Mouse (Mus musculus): ENCODE data around the gene Wdr77.
"Not testable (repeated sequence)": the region's sequence is repeated elsewhere in the genome, so short reads cannot be mapped to it uniquely, and the experiment has no call there.

Wdr77 gene

DNA sequence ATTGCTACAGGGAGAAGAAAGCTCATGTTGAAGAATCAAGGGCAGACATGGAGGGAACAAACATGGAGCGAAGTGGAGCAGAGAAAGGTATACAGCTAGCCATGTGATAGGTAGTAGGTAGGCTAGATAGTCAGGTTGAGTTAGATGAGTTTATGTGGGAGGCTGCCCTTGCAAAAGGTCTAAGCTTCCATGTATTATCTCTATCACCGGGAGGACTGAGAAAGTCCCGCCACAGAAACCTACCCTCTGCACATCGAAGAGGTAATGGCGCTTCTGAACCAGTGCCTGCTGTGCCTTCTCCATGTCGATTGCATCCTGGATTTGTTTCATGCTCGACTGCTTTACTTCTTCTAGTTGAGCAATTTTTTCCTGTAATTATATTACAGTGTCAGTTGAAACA is 7.8 kb upstream of the Wdr77 start:
- no peak for DNase-seq (ENCODE audit: low spot score in 2 of 2)

DNA sequence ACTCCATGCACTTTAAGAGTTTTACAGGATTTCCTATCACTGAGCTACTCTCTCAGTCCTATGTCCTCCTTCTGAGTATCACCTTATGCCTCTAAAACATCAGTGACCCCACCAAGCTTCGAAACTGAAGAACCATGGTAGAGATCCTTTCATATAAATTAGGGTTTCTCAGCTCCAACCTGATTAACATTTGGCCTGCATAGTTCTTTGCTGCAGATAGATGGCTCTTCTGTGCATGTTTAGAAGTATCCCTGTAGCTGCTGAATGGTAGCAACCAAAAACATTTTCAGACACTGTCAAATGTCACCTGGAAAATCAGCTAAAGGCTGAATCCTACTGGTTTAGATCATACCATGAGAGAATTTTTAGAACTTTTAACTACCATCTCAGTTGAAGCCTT is 1.9 kb upstream of the Wdr77 start:
- no peak for DNase-seq (ENCODE audit: low spot score in 2 of 2)

DNA sequence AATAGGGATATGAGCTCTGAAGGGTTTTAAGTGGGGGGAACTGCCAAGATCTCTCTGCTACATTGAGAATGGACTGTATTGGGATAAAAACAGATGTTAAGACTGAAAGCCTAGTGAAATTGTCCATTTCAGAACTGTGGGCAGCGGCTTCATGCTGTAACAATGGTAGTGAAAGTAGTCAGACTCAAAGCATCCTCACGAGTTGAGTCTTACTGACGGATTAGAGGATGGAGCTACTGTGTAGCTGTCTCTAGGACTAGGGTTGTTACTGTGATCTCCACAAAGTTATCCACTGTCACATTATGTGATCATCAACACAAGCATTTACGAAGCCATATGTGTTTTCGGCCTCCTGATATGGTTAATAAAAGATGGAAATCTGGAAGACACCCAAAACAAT is 965 bp upstream of the Wdr77 start:
- no peak for DNase-seq (ENCODE audit: low spot score in 2 of 2)

DNA sequence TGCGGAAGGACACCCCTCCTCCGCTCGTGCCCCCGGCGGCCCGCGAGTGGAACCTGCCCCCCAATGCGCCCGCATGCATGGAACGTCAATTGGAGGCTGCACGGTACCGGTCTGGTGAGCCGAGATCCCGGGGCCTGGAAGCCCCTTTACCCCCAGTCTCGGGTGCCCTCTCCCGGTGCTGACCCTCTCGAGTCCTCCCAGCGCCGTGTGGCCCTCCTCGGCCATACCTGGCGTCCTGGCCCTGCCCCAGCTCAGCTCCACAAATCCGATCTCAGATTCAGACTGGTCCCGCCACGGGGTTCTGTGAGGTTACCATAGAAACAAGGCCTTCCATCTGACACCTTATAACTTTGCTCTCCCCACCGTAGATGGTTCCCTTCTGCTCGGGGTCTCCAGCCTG is 416 bp downstream of the Wdr77 start:
- no peak for DNase-seq (ENCODE audit: low spot score in 2 of 2)

DNA sequence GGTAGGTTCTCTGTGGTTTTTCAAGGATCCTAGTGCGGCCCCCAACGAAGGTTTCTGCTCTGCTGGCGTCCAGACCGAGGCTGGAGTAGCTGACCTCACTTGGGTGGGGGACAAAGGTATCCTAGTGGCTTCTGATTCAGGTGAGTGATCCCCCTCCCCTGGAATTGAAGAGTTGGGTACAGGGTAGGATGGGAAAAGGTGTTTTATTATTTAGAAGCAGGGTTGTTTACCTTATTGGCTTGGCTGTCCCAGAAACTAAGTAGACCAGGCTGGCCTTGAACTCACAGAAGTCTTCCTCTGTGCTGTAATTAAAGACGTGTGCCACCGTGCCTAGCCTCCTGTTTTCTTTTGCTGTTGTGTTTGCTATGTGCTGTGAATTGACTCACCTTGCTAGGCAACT is 830 bp downstream of the Wdr77 start, which contains the start of gene Atp5f1:
Gene Atp5f1 (minus strand): TSS at position 101 of the 400 bp plus-strand sequence.
- DNase-seq (ENCODE audit: low spot score in 2 of 2) = no peak

DNA sequence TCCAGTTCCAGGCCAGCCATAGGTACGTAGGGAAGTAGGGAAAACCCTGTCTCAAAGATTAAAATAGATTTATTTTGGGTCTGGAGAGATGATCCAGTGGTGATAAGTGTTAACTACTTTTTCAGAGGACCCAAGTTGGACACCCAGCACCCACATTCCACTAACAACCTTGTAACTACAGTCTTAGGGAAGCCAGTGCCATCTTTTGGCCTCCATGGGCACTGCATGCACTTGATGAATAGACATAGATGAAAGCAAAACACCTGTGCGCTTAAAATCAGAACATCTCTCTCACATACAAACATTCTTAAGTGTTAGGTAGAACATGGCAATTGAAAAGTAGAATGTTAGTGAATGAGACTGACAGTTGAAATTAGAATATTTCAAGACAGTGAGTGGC is 1.5 kb downstream of the Wdr77 start:
- DNase-seq (ENCODE audit: low spot score in 2 of 2) = no peak

DNA sequence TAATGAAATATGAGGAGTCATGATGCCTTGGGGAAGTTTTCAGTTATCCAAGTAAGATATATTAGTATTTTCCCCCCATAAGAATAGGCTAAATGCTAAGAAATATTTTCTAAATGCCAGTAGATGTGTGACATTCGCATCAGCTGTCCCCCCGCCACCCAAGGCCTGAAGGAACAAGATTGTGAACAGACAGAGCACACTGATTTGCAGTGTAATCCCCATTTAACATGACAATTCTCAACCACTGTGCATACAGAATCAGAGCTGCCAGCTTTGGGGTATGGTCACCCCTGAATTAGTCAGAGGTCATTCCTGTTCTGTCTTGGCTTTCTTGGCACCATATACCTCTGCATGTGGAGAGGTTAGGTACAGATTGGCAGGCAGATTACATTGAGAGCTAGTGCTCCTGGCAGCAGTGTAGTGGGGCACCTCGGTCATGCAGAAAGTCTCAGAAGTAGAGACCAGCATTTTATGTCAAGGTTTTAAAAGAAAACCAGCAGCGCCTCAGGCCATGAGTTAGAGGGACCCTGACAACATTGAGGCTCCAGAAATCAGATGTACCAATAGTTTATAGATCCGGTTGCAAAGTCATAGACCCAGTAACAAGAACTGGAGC is 12.8 kb downstream of the Wdr77 start:
- no peak for DNase-seq (ENCODE audit: low spot score in 2 of 2)

DNA sequence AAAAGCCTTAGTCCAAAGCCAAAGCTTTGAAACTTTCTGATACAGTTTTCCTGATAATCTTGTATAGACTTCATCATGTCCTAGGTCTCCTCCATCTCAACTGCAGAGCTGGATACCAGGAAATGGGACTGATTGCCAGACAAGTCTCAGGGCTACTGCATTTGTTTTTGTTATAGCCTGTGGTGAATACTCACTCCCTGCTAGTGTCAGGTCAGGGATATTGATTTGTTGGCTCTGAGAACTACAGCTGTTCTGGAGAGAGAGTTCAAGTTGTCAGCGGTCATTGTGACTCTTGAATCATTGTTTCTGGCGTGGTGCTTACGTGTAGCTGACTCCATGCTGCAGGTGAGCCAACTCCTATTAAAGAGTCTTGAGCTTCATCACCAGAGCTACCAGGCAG is 14.2 kb downstream of the Wdr77 start, which contains the start of gene Ovgp1:
Gene Ovgp1 (plus strand): TSS at position 301 of the 400 bp plus-strand sequence.
- DNase-seq (ENCODE audit: low spot score in 2 of 2) = no peak

DNA sequence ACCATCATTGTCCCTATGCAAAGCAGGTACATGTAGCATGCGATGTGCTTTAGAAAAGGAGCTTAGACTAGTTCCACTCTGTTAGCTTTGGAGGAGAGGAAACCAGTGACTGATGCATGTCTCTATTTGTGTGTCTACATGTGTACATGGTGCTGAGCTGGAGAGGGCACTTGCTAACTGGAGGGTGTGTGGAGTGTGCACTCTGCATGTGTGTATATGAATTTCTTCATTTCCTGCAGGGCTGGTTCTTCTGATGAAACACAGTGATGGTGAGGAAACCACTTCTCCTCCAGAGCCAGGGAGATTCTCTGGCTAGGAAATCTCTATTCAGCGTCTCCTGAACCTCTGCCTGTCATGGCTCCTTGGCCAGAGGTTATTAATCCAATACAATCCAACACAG is 15.0 kb downstream of the Wdr77 start:
- DNase-seq (ENCODE audit: low spot score in 2 of 2) = no peak

DNA sequence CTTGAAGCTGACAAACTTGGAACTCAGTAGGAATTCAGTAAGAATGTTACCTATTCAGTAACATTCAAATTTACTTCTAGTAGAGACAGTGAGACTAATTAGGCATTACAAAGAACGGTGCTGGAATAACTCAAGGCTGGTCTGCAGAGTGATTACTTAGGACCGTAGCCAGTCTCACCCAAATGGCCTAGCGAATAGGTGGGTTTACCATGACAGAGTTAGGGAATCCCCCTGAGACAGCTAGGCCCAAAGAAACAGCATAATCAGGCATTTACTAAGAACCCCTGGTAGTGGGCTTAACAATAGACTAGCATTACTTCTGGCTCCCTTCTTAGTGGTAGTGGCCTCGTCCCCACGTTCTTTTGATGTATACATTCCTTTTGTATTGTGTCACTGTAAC is 30.4 kb downstream of the Wdr77 start:
- not testable (repeated sequence) for DNase-seq (ENCODE audit: low spot score in 2 of 2)

DNA sequence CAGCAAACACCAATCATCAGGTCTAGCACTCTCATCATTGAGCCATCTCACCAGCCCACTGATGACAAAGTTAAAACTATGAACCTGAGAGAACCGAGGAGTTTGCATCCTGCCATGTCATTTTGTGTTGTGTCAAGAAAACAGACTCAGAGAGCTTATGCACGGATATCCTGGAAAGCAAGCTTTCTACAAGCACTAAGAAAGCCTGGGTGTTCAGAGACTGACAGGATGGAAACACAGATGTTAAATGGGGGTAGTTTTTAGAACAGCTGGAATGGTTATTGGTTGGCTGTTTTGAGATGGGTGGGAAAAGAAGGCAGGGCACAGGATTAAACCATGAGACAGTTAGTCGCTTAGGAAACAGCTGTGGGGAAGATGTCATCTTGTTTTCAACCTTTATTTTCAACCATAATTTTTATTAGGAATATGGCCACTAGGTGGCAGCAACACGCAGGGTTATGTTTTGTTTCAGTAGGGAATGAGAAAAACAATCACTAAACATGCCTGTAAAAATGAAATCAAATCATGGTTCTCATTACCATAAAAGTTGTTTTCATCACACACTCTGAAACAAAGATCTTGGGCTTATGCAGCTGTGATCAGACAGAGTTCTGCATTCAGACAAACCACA is 32.6 kb downstream of the Wdr77 start:
- DNase-seq (ENCODE audit: low spot score in 2 of 2) = peak in 1 of 2 experiments; percentile 34

DNA sequence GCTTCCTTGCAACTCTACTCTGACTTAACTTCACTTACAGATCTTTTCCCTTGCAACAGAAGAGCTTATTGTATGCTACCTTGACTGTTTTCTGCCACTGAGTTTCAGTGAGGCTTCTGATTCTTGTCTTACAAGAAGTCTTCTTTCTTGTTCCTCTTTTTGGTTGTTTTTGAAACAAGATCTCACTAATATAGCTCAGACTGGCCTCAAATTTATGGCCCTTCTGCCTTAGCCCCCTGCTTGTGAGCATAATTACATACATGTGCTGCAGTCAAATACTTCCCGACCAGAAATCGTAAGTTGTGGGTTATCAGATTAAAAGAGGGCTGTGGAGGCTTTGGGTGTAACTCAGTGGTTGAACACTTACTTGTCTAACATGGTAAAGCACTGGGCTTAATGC is 35.6 kb downstream of the Wdr77 start:
- no peak for DNase-seq (ENCODE audit: low spot score in 2 of 2)

DNA sequence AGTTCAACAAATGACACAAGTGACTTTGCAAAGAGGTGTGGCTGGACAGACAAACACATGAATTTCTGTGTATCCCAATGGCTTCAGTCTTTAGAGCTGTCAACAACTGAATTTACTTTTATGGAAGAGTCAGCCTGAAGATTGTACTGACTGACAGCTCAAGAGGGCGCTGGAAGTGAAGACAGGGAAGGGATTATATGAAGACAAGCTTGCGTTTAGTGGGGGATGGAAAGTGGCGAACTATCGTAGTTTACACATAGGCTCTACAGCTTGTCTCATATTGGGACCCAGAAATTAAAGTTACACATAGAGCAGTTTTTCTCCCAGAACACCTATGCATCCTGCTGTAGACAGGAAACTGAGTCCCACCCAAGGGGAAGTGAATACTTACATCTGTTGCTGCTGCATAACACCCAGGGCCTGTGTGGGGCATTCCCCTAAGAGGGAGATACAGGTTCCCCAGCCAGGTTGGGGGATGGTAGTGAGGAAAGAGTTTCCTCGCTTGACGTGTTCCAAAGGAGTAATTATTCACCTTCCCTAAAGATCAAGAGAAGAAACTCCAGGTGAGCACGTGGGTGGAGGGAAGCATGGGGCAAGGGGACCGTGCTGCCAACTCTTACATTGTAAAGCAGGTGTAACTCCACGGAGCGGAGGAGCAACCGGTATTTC is 41.7 kb downstream of the Wdr77 start:
- DNase-seq (ENCODE audit: low spot score in 2 of 2) = no peak

DNA sequence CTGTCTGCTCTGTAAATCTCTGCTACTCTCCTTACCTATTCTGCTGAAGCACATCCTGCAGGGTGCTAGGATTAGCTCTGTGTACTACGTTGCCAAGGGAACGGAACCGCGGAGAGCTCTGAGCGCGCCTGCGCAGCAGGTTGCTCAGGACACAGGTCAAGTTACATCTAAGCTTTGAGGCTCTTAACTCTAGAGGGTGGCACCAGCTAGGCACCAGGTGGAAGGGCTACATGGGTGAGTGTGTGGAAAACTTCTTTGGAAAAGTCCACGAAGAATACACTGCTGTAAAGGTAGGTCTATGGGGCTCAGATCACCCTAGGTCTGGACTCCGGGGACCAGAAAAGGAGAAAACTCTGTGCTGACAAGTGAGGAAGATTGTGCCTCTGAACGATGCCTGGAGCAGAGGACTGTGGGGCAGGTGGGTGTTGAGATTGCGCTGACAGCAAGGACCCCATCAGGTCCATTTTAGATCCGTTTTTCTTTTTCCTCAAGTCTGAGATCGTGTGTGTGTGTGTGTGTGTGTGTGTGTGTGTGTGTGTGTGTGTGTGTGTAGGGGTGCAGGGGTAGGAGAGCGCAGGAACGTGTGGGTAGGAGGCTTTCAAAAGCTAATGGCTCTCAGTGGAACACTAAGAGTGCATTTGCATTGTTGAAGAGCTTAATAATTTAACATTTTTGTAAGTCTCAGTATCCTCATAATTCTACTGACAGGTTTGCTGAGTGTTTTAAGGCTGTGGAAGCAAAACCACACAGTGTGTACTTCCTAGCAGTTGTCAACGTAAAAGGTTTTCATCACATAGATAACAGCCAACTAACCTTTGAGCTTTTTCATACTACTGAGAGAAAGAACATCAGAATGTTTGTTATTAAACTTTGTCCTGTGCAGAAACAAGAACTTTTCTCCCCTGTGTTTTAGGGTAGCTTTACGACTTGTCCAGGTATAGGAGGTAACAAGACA is 42.5 kb downstream of the Wdr77 start:
- DNase-seq (ENCODE audit: low spot score in 2 of 2) = peak; percentile 10 to 28

DNA sequence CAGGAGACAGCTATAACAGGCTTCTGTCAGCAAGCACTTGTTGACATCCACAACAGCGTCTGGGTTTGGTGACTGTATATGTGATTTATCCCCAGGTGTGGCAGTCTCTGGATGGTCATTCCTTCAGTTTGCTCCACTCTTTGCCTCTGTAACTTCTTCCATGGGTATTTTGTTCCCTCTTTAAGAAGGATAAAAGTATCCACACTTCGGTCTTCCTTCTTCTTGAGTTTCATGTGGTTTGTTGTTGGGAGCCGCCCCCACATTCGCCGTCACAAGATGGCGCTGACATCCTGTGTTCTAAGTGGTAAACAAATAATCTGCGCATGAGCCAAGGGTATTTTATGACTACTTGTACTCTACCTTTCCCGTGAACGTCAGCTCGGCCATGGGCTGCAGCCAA is 44.2 kb downstream of the Wdr77 start:
- DNase-seq (ENCODE audit: low spot score in 2 of 2) = not testable (repeated sequence)

DNA sequence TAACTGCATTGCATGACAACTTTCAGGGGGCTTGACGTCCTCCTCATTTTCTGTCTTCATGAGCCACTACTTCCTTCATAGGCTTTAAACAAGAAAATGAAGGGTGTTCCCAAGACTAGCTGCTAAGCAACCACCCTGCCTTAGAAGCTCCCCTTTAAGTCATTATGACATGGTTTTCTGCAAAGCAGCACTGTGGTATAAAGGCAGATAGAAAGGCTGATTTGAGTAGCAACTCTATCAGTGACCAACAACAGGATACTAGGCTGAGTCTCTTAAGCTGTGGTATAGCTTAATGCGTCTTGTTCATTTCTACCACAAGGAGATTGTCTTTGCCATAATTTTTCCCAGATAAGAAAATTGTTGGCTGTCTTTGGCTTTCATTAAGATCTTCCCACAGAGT is 55.4 kb downstream of the Wdr77 start, which contains the start of gene Pifo:
Gene Pifo (minus strand): TSS at position 101 of the 400 bp plus-strand sequence.
- no peak for DNase-seq (ENCODE audit: low spot score in 2 of 2)

Data from frontal cortex, postnatal 14 days (tissue).